Mouse (Mus musculus) forebrain, embryonic 14.5 days (tissue): ENCODE results near the gene Alx3. TPM values are rescaled to one million over a fixed set of nuclear protein-coding genes. Genes with fewer than 3 reads are reported as not detected.
"Not testable (repeated sequence)": the region's sequence is repeated elsewhere in the genome, so short reads cannot be mapped to it uniquely, and the experiment has no call there.

Experiments
- ATAC-seq: fragments of 200-750 bp; cut with Nextera tagmentation; 2 replicates; pipeline ENCODE4 v1.8.0; 2017; ENCODE audit warnings: mild to moderate bottlenecking, moderate library complexity
- DNase-seq: peaks from one replicate; pipeline ENCODE4 v3.0.0-alpha.2; 2015; ENCODE audit warnings: low spot score
- H3K27ac ChIP-seq: fragments of 300-500 bp; sonication (generic); 2 replicates; pipeline ENCODE4 v1.5.1; 2014; ENCODE audit warnings: low read depth, mild to moderate bottlenecking, control low read depth, low read length, moderate library complexity
- H3K27me3 ChIP-seq: fragments of 300-500 bp; sonication (generic); replicated peaks from 2 replicates; pipeline ENCODE4 v1.6.1; 2014; ENCODE audit warnings: low read length, control low read depth, mixed read lengths; ENCODE audit not compliant: control insufficient read depth, insufficient read depth
- H3K36me3 ChIP-seq: fragments of 300-500 bp; sonication (generic); 2 replicates; pipeline ENCODE4 v1.6.1; 2014; ENCODE audit warnings: low read length, control low read depth; ENCODE audit not compliant: control insufficient read depth, insufficient read depth
- H3K4me1 ChIP-seq: fragments of 300-500 bp; sonication (generic); 2 replicates; pipeline ENCODE4 v1.6.1; 2014; ENCODE audit warnings: antibody characterized with exemption, low read length, control low read depth; ENCODE audit not compliant: control insufficient read depth, insufficient read depth
- H3K4me2 ChIP-seq: fragments of 300-500 bp; sonication (generic); 2 replicates; pipeline ENCODE4 v1.6.1; 2014; ENCODE audit warnings: mild to moderate bottlenecking, control low read depth, low read length
- H3K4me3 ChIP-seq: fragments of 300-500 bp; sonication (generic); 2 replicates; pipeline ENCODE4 v1.5.1; 2014; ENCODE audit warnings: low read depth, low read length, control low read depth
- H3K9ac ChIP-seq: fragments of 300-500 bp; sonication (generic); 2 replicates; pipeline ENCODE4 v1.6.1; 2014; ENCODE audit warnings: mild to moderate bottlenecking, low read length, control low read depth, moderate library complexity
- H3K9me3 ChIP-seq: fragments of 300-500 bp; sonication (generic); replicated peaks from 2 replicates; pipeline ENCODE4 v1.6.1; 2016; ENCODE audit warnings: low read length, control low read depth, mixed read lengths; ENCODE audit not compliant: control insufficient read depth
- WGBS: fragments of 180-500 bp; shearing (Covaris S2); extraction: QIAGEN DNeasy Blood & Tissue Kit; methylation state at CpG from one replicate; pipeline ENCODE4 v1.1.7; 2014; 5-methylcytosine and 5-hydroxymethylcytosine counted together
- polyA plus RNA-seq: library from polyadenylated mRNA; unstranded; fragments of >200 nt; fragmentation: Nextera tagmentation; extraction: Ambion mirVana; gene quantifications from 2 replicates; pipeline ENCODE4 v1.2.1, GENCODE M21; 2014

Gene Alx3
- polyA plus RNA-seq, 1 experiment from 2014 or later: 2.6 TPM

DNA sequence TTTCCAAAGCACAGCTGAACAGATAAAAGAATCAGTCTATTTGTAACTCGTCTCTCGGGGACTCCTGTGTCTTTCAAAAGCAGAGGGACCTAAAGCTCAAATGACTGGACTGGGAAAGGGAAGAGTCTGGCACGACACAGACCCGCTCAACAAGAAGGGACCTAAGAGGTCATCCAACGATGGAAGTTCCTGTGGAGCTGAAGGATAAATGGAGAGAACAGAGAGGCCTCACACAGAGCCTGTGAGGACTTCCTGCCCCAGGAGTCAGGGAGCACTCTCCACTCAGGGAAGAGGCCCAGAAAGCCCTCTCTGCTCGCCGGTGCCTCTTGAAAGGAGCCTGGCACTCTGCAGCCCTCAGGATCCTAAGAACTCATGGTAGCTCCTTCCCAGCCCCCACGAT is 41.0 kb downstream of the Alx3 start:
- no peaks in the 10 kb centered on the region for H3K27me3 ChIP-seq
- ATAC-seq (no peak), DNase-seq (no peak)
- H3K36me3 ChIP-seq: no peaks in the 10 kb centered on the region
- no peaks in the 10 kb centered on the region for H3K4me1 ChIP-seq
- H3K4me2 ChIP-seq: no peak overlapping the region
- H3K9me3 ChIP-seq: no peaks in the 10 kb centered on the region
- no peak overlapping the region for H3K9ac ChIP-seq
- 62% methylated on average over 8 of the region's 8 CpGs for WGBS
- no peak overlapping the region for H3K27ac ChIP-seq
- no peak overlapping the region for H3K4me3 ChIP-seq

- no peaks in the 10 kb centered on the region for H3K36me3 ChIP-seq
- no peaks in the 10 kb centered on the region for H3K9me3 ChIP-seq
- no peaks in the 10 kb centered on the region for H3K27me3 ChIP-seq
- WGBS: 81% methylated on average over 3 of the region's 3 CpGs
- no peak overlapping the region for H3K4me2 ChIP-seq
- DNase-seq (no peak), ATAC-seq (no peak)
- H3K4me3 ChIP-seq: no peak overlapping the region
- H3K27ac ChIP-seq: no peak overlapping the region
- H3K4me1 ChIP-seq: no peaks in the 10 kb centered on the region
- no peak overlapping the region for H3K9ac ChIP-seq
Observed at GRCm38 (mm10) chr3:107636236-107636635, 41.4 kb downstream of the Alx3 start.

GRCm38 (mm10) chr3:107637606-107638172 is 42.9 kb downstream of the Alx3 start:
- H3K4me2 ChIP-seq: no peak overlapping the region
- ATAC-seq (no peak), DNase-seq (peak; percentile 22)
- no peaks in the 10 kb centered on the region for H3K36me3 ChIP-seq
- no peaks in the 10 kb centered on the region for H3K27me3 ChIP-seq
- no peak overlapping the region for H3K9ac ChIP-seq
- no peaks in the 10 kb centered on the region for H3K9me3 ChIP-seq
- WGBS: 58% methylated on average over 5 of the region's 5 CpGs
- no peaks in the 10 kb centered on the region for H3K4me1 ChIP-seq
- no peak overlapping the region for H3K27ac ChIP-seq
- no peak overlapping the region for H3K4me3 ChIP-seq

GRCm38 (mm10) chr3:107646947-107647346 is 52.1 kb downstream of the Alx3 start:
- WGBS: 89% methylated on average over 3 of the region's 3 CpGs

DNA sequence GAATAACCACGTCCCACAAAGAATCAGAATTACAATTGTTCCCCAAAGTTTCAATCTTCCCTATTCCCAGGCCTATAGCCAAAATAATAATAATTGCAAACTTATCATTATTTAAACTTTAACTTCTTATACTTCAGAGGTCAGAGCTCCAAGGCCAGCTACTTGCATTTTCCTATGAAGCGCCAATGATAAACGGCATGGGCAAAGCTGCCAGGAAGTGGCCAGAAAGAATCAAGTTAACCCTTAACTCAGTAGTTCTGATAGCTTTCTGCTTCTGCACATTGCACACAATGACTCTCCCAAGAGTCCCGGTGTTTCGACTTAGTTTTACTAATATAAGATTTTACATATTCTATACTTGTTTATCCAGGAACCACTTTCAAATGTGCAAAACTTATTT is 55.4 kb downstream of the Alx3 start:
- not testable (repeated sequence) for H3K9me3 ChIP-seq, H3K4me1 ChIP-seq, H3K27ac ChIP-seq, DNase-seq, H3K36me3 ChIP-seq, H3K4me3 ChIP-seq, H3K27me3 ChIP-seq, H3K9ac ChIP-seq, ATAC-seq, H3K4me2 ChIP-seq
- 78% methylated on average over 5 of the region's 5 CpGs for WGBS

More at GRCm38 (mm10) chr3:107646947-107647346, 52.1 kb downstream of the Alx3 start:
- no peaks in the 10 kb centered on the region for H3K9me3 ChIP-seq
- no peak for DNase-seq
- H3K4me1 ChIP-seq: no peaks in the 10 kb centered on the region
- no peak overlapping the region for H3K9ac ChIP-seq
- H3K4me3 ChIP-seq: no peak overlapping the region
- H3K27me3 ChIP-seq: no peaks in the 10 kb centered on the region
- ATAC-seq: no peak
- no peak overlapping the region for H3K27ac ChIP-seq
- no peak overlapping the region for H3K4me2 ChIP-seq
- no peaks in the 10 kb centered on the region for H3K36me3 ChIP-seq

- no peak overlapping the region for H3K9ac ChIP-seq
- H3K27ac ChIP-seq: no peak overlapping the region
- no peak overlapping the region for H3K4me3 ChIP-seq
- no peak overlapping the region for H3K4me2 ChIP-seq
- no peaks in the 10 kb centered on the region for H3K36me3 ChIP-seq
- no peaks in the 10 kb centered on the region for H3K9me3 ChIP-seq
- no peaks in the 10 kb centered on the region for H3K27me3 ChIP-seq
- DNase-seq: no peak
- ATAC-seq: no peak
- no peaks in the 10 kb centered on the region for H3K4me1 ChIP-seq
- WGBS: 97% methylated on average over 3 of the region's 3 CpGs
Observed at GRCm38 (mm10) chr3:107652968-107653367, 58.1 kb downstream of the Alx3 start.

DNA sequence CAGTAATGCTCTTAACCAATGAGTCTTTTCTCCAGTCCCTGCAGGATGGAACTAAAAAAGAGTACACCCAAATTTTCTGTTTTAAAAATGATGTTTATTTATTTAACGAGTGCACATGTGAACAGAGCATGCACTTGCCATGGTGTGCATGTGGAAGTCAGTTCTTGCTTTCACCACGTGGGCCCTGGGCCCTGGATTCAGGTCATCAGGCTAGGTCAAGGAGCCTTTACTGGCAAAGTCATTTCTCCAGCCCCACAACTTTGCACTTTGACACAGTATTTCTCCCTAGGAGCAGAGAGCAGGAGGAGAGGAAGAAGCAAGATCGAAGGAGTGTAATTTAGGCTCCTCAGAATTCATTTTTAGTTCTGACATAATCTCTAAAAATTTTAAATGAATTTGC is 60.0 kb downstream of the Alx3 start:
- H3K9me3 ChIP-seq: no peaks in the 10 kb centered on the region
- no peak overlapping the region for H3K27ac ChIP-seq
- ATAC-seq (no peak), DNase-seq (no peak)
- WGBS: 86% methylated on average over 3 of the region's 3 CpGs
- no peaks in the 10 kb centered on the region for H3K4me1 ChIP-seq
- no peaks in the 10 kb centered on the region for H3K27me3 ChIP-seq
- H3K4me3 ChIP-seq: no peak overlapping the region
- H3K9ac ChIP-seq: no peak overlapping the region
- H3K36me3 ChIP-seq: 0 out of 2 replicates have a peak, but pooled peaks cover 7% of the 10 kb centered on the region
- no peak overlapping the region for H3K4me2 ChIP-seq

Other genes with a start within 250 kb of the Alx3 start
- gene Kcnc4, start 135.5 kb upstream of the Alx3 start, polyA plus RNA-seq: 1.4 and 1.8 TPM in 2 replicates
- gene Slc6a17, start 77.0 kb upstream of the Alx3 start, polyA plus RNA-seq: 12.8 and 15.4 TPM in 2 replicates
- not detected in 2 replicates for gene Ubl4b, start 40.0 kb upstream of the Alx3 start, polyA plus RNA-seq
- not detected in 2 replicates for gene Gm10961, start 36.3 kb downstream of the Alx3 start, polyA plus RNA-seq
- gene Strip1, start 36.7 kb downstream of the Alx3 start, polyA plus RNA-seq: 134 and 141 TPM in 2 replicates
- 104 and 105 TPM in 2 replicates for gene Ahcyl1, start 101.5 kb downstream of the Alx3 start, polyA plus RNA-seq
- 6.5 and 7.0 TPM in 2 replicates for gene Csf1, start 165.4 kb downstream of the Alx3 start, polyA plus RNA-seq